Mouse (Mus musculus) liver, embryonic 13.5 days (tissue): ENCODE results near the gene Abcg5. TPM values are rescaled to one million over a fixed set of nuclear protein-coding genes. Genes with fewer than 3 reads are reported as not detected.

Experiments
- ATAC-seq: fragments of 200-750 bp; cut with Nextera tagmentation; 2 replicates; pipeline ENCODE4 v1.8.0; 2017; ENCODE audit warnings: low read depth, mild to moderate bottlenecking, moderate number of reproducible peaks, moderate library complexity
- DNase-seq: peaks from one replicate; pipeline ENCODE4 v3.0.0; 2022
- H3K27ac ChIP-seq: fragments of 300-500 bp; sonication (generic); 2 replicates; pipeline ENCODE4 v1.5.1; 2015; ENCODE audit warnings: moderate library complexity, mild to moderate bottlenecking, inconsistent platforms
- H3K27me3 ChIP-seq: fragments of 300-500 bp; sonication (generic); 2 replicates; pipeline ENCODE4 v1.6.1; 2015; ENCODE audit warnings: mild to moderate bottlenecking, inconsistent platforms
- H3K36me3 ChIP-seq: fragments of 300-500 bp; sonication (generic); 2 replicates; pipeline ENCODE4 v1.6.1; 2015; ENCODE audit warnings: mild to moderate bottlenecking, inconsistent platforms
- H3K4me1 ChIP-seq: fragments of 300-500 bp; sonication (generic); replicated peaks from 2 replicates; pipeline ENCODE4 v1.6.1; 2015; ENCODE audit warnings: inconsistent platforms
- H3K4me2 ChIP-seq: fragments of 300-500 bp; sonication (generic); 2 replicates; pipeline ENCODE4 v1.6.1; 2015; ENCODE audit warnings: inconsistent platforms, mild to moderate bottlenecking, moderate library complexity
- H3K4me3 ChIP-seq: fragments of 300-500 bp; sonication (generic); replicated peaks from 2 replicates; pipeline ENCODE4 v1.5.1; 2015; ENCODE audit warnings: mild to moderate bottlenecking, inconsistent platforms
- H3K9ac ChIP-seq: fragments of 300-500 bp; sonication (generic); 2 replicates; pipeline ENCODE4 v1.6.1; 2015; ENCODE audit warnings: mild to moderate bottlenecking, inconsistent platforms
- H3K9me3 ChIP-seq: fragments of 300-500 bp; sonication (generic); replicated peaks from 2 replicates; pipeline ENCODE4 v1.6.1; 2016; ENCODE audit warnings: inconsistent platforms
- WGBS: fragments of 180-500 bp; shearing (Covaris S2); methylation state at CpG from one replicate; pipeline ENCODE4 v1.1.7; 2015; ENCODE audit not compliant: insufficient replicate concordance; 5-methylcytosine and 5-hydroxymethylcytosine counted together
- polyA plus RNA-seq: library from polyadenylated mRNA; unstranded; fragments of >200 nt; fragmentation: Nextera tagmentation; extraction: Ambion mirVana; gene quantifications from 2 replicates; pipeline ENCODE4 v1.2.1, GENCODE M21; 2015

Abcg5 gene
- polyA plus RNA-seq, 1 experiment from 2014 or later = 0.23 TPM

DNA sequence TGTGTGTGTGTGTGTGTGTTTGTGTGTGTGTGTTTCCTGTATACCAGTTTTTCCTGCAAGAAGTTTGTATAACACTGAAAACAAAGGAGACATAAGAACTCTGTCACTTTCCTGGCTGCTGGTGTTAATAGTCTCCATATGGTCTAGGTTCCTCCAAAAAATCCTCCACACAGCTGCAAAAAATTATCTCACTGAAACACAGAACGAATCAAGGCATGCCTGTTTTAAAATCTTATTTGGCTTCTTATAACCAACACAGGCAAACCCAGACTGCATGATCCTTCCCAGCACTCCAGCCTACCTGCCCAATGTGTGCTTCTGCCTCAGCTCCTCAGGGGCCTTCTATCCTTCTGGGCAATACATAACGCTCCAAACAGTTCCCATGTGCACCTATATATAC, 59.9 kb downstream of the Abcg5 start:
- Histone ChIP-seq H3K27me3 (no peaks in the 10 kb centered on the region), H3K9me3 (no peaks in the 10 kb centered on the region), H3K4me2 (no peak overlapping the region), H3K9ac (no peak overlapping the region), H3K4me3 (no peak overlapping the region), H3K27ac (no peak overlapping the region), H3K36me3 (no peaks in the 10 kb centered on the region), H3K4me1 (peaks cover 9% of the 10 kb centered on the region; the same call in 1 of the 2 replicates)
- DNase-seq (no peak), ATAC-seq (no peak)
- WGBS = 37% methylated on average over 2 of the region's 2 CpGs

DNA sequence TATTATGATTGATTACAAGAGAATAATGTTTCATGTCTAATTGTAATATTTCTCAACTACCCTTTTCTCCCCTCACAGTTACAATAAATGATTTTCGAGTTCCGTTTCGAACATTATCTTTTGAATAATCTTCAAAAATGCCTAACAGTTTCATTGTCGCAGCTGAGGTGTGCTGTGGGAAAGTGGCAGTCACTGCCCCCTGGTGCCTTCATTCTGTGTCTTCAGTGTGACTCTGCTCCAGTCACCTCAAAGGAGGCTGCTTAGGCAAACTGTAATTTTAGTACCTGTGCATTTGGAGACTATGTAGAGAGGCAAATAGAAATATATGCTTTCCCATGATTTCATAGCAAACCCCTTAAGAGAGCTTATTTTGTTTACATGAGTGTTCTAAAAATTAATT, 60.8 kb downstream of the Abcg5 start:
- ATAC-seq (no peak), DNase-seq (no peak)
- no peaks in the 10 kb centered on the region for H3K27me3 ChIP-seq
- peaks cover 9% of the 10 kb centered on the region; the same call in 1 of the 2 replicates for H3K4me1 ChIP-seq
- 65% methylated on average over 4 of the region's 4 CpGs for WGBS
- H3K4me2 ChIP-seq = no peak overlapping the region
- no peak overlapping the region for H3K27ac ChIP-seq
- no peak overlapping the region for H3K4me3 ChIP-seq
- H3K9ac ChIP-seq = no peak overlapping the region
- H3K36me3 ChIP-seq = no peaks in the 10 kb centered on the region
- H3K9me3 ChIP-seq = no peaks in the 10 kb centered on the region

DNA sequence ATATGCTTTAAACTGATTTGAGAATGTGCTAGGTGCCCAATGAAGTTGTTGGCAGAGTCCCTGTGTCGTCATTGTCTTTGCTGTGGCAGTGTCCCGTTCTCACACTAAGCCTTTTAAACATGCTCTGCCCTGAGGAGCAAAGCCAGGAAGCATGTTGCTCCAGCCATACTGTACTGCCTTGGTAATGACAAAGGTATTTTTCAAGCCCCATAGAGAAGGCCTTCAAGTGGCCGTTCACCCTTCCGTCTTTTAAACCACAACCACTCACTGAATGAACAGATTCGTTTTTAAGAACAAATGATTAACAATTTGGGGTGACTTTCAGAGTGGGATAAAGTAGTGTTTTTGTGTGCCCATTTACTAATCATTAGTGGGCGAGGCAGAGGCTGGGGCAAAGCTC, 61.6 kb downstream of the Abcg5 start:
- H3K27ac ChIP-seq = no peak overlapping the region
- DNase-seq = no peak
- no peaks in the 10 kb centered on the region for H3K27me3 ChIP-seq
- H3K9ac ChIP-seq = no peak overlapping the region
- no peak overlapping the region for H3K4me3 ChIP-seq
- no peak for ATAC-seq
- no peaks in the 10 kb centered on the region for H3K9me3 ChIP-seq
- 65% methylated on average over 6 of the region's 6 CpGs for WGBS
- H3K36me3 ChIP-seq = no peaks in the 10 kb centered on the region
- H3K4me2 ChIP-seq = no peak overlapping the region
- peaks cover 2% of the 10 kb centered on the region; the same call in 1 of the 2 replicates for H3K4me1 ChIP-seq

DNA sequence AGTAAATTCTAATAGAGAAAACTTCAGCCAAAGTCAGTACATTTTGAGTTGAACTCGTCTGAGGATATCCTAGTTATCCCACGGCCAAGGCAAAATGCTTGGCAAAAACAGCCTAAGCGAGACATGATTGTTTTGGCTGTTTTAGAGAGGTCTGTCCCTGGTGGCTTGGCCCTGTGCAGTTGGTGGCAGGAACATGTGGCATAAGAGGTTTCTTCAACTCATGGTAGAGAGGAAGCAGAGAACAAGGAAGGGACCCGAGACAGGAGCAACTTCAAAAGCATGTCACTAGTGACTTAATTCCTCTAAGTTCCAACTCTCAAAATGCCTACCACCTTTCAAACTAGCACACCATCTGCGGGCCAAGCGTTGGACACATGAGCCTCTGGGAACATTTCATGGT, 62.2 kb downstream of the Abcg5 start:
- Histone ChIP-seq H3K9ac (no peak overlapping the region), H3K27me3 (no peaks in the 10 kb centered on the region), H3K4me2 (no peak overlapping the region), H3K9me3 (no peaks in the 10 kb centered on the region), H3K27ac (no peak overlapping the region), H3K36me3 (no peaks in the 10 kb centered on the region), H3K4me1 (no peaks in the 10 kb centered on the region), H3K4me3 (no peak overlapping the region)
- WGBS = 60% methylated on average over 6 of the region's 6 CpGs
- DNase-seq = no peak
- no peak for ATAC-seq

DNA sequence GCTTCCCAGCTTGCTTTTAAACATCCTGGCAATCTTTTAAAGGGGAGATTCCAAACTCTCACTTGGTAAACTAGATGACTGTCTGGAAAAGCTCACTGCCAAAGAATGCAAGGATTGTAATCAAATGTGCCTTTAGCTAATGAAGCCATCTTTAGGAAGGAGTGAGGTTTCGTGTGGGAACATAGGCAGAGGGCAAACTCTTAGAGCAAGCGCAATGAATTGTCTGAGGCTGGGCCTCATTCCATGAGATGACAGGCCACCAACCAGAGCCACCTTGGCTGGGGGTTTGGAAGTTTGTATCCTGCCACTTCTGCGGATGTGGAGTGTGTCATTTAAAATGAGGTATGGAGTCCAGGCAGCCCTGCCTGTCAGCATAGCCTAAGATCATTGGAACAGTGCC, 62.7 kb downstream of the Abcg5 start:
- no peak overlapping the region for H3K27ac ChIP-seq

DNA sequence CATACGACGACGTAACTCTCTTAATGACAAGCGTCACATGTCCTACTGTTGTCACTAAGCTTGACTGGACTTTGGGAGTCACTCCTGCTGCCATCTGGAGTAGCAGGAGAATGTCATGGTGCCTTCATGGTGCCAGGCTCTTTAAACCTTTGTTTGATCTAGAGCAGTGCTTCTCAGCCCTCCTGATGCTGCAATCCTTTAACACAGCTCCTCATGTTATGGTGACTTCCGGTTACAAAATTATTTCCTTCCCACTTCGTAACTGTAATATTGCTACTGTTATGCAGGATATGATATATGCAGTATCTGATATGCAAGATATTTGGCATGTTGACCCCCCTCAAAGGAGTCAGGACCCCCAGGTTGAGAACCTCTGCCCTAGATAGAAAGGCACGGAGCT, 63.7 kb downstream of the Abcg5 start:
- Histone ChIP-seq H3K27ac (no peak overlapping the region), H3K4me2 (no peak overlapping the region), H3K27me3 (no peaks in the 10 kb centered on the region), H3K9me3 (peaks cover under 1% of the 10 kb centered on the region), H3K9ac (no peak overlapping the region), H3K4me3 (no peak overlapping the region), H3K36me3 (no peaks in the 10 kb centered on the region), H3K4me1 (no peaks in the 10 kb centered on the region)
- DNase-seq (no peak), ATAC-seq (no peak)
- WGBS = 82% methylated on average over 7 of the region's 7 CpGs

More for the DNA sequence above, 62.7 kb downstream of the Abcg5 start:
- Histone ChIP-seq H3K4me3 (no peak overlapping the region), H3K9me3 (no peaks in the 10 kb centered on the region), H3K27me3 (no peaks in the 10 kb centered on the region), H3K4me2 (no peak overlapping the region), H3K4me1 (no peaks in the 10 kb centered on the region), H3K9ac (no peak overlapping the region), H3K36me3 (no peaks in the 10 kb centered on the region)
- 65% methylated on average over 3 of the region's 3 CpGs for WGBS
- DNase-seq (no peak), ATAC-seq (no peak)

DNA sequence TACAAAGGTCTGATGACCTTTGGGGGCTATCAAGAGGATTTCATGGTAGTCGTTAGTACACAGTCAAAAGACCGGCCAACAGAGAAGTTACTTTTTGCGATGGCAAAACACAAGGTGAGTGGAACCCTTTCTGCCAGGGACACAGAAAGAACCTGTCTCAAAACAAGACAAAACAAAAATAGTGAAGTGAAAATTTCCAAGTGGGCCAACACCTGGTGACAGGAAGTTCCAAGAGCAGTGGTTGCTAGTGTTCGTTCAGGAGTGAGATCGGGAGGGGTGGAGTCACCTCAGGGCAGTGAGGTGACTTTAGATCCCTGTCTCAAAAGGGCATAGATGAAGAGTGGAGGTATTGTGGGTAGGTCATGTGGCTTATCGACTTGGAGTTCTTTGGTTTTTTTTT, 64.9 kb downstream of the Abcg5 start:
- Histone ChIP-seq H3K27ac (no peak overlapping the region), H3K36me3 (peaks cover 3% of the 10 kb centered on the region; the same call in 1 of the 2 replicates), H3K9me3 (peaks cover 10% of the 10 kb centered on the region), H3K4me1 (no peaks in the 10 kb centered on the region), H3K27me3 (no peaks in the 10 kb centered on the region), H3K9ac (no peak overlapping the region), H3K4me2 (no peak overlapping the region), H3K4me3 (no peak overlapping the region)
- no peak for ATAC-seq
- DNase-seq = no peak
- WGBS = 73% methylated on average over 6 of the region's 6 CpGs

DNA sequence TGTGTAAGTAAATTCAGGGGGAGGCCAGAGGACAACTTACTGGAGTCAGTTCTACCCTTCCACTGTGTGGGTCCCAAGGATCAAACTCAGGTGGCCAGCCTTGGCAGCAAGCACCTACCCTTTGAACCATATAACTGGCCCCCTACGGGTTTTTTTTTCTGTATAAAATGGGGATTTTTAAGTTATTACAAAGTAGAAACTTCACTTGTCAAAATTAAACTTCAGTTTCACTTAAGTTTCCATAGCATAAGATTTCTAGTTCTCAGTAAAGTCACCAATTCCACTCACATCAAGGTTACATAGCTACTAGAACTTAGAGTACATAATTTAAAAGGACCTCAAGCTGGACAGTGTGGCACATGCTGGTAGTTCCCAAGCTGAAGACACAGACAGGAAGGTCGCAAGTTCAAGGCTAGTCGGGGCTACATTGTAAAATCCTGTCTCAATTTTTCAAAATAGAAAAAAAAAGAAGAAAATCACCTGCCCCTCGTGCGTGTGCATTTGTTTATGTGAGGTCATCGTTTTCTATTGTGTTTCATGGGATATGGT, 66.2 kb downstream of the Abcg5 start:
- H3K27me3 ChIP-seq = no peaks in the 10 kb centered on the region
- H3K27ac ChIP-seq = no peak overlapping the region
- WGBS = 64% methylated on average over 6 of the region's 6 CpGs
- no peak overlapping the region for H3K4me3 ChIP-seq
- H3K9ac ChIP-seq = no peak overlapping the region
- H3K36me3 ChIP-seq = peaks cover 3% of the 10 kb centered on the region; the same call in 1 of the 2 replicates
- H3K4me2 ChIP-seq = no peak overlapping the region
- ATAC-seq (no peak), DNase-seq (no peak)
- H3K4me1 ChIP-seq = no peaks in the 10 kb centered on the region
- H3K9me3 ChIP-seq = peaks cover 10% of the 10 kb centered on the region

DNA sequence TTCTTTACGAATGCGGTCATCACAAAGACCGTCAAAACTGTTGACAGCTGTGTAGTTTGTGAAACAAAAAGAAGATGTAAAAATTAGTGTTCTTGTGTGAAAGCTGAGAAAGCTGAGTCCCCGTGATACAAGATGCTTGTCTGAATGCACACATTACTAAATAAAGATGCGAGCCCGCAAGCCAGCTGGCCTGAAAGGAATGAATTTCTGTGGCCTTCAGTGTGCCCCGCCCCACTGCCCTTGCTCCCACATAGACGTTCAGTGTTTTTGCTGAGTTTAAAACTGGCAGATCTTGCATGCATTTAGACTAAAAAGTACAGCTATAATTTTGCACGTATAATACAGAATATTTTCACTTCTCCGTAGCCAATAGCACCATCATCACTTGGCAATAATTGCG, 67.0 kb downstream of the Abcg5 start:
- peaks cover 3% of the 10 kb centered on the region; the same call in 1 of the 2 replicates for H3K36me3 ChIP-seq
- no peak overlapping the region for H3K27ac ChIP-seq
- no peaks in the 10 kb centered on the region for H3K27me3 ChIP-seq
- no peak overlapping the region for H3K4me3 ChIP-seq
- 78% methylated on average over 11 of the region's 11 CpGs for WGBS
- DNase-seq (no peak), ATAC-seq (no peak)
- H3K9me3 ChIP-seq = peaks cover 10% of the 10 kb centered on the region
- no peak overlapping the region for H3K4me2 ChIP-seq
- H3K9ac ChIP-seq = no peak overlapping the region
- no peaks in the 10 kb centered on the region for H3K4me1 ChIP-seq

DNA sequence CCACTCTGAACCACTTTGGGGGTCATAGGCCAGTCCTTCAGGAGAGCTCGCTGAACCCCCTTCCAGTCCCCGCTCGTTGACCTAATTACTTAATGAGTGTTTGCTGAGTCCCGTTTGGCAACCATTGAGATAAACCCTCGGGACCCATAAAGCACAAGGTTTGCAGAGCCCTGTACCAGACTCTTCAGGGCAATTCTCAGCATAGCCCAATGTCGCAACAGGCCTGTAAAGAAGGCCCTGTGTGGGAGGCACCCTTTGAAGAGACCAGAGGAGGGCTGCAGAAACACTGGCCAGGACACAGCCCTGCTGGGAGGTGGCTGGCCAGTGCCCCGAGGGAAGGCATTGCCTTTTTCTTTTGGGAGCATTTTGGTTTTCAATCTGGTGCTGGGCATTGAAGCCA, 70.8 kb downstream of the Abcg5 start:
- DNase-seq (no peak), ATAC-seq (no peak)
- WGBS = 51% methylated on average over 7 of the region's 7 CpGs

DNA sequence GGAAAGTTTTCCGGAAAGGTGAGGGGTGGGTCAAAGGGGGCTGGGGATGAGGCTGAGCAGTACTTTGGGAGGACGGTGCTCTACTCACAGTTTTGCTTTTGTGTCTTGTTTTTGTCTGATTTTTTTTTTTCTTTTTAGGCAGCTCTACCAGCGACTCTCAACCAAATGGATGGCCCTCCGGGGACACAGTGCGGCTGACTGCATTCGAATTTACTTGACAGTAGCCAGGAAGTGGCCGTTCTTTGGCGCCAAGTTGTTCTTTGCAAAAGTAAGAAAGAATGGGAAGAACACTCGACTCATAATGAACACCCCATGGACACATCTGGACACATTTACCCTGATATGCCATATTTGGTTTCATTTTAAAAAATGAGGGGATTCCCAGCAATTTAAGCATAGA, 71.3 kb downstream of the Abcg5 start:
- H3K27me3 ChIP-seq = no peaks in the 10 kb centered on the region
- H3K27ac ChIP-seq = no peak overlapping the region
- peaks cover 10% of the 10 kb centered on the region for H3K9me3 ChIP-seq
- 72% methylated on average over 9 of the region's 9 CpGs for WGBS
- H3K36me3 ChIP-seq = peaks cover 3% of the 10 kb centered on the region; the same call in 1 of the 2 replicates
- DNase-seq (no peak), ATAC-seq (no peak)
- no peak overlapping the region for H3K9ac ChIP-seq
- H3K4me2 ChIP-seq = no peak overlapping the region
- no peak overlapping the region for H3K4me3 ChIP-seq
- H3K4me1 ChIP-seq = no peaks in the 10 kb centered on the region

More for the DNA sequence above, 70.8 kb downstream of the Abcg5 start:
- H3K4me3 ChIP-seq = no peak overlapping the region
- H3K27ac ChIP-seq = no peak overlapping the region
- no peaks in the 10 kb centered on the region for H3K27me3 ChIP-seq
- no peaks in the 10 kb centered on the region for H3K4me1 ChIP-seq
- no peak overlapping the region for H3K4me2 ChIP-seq
- peaks cover 10% of the 10 kb centered on the region for H3K9me3 ChIP-seq
- H3K9ac ChIP-seq = no peak overlapping the region
- peaks cover 3% of the 10 kb centered on the region; the same call in 1 of the 2 replicates for H3K36me3 ChIP-seq

DNA sequence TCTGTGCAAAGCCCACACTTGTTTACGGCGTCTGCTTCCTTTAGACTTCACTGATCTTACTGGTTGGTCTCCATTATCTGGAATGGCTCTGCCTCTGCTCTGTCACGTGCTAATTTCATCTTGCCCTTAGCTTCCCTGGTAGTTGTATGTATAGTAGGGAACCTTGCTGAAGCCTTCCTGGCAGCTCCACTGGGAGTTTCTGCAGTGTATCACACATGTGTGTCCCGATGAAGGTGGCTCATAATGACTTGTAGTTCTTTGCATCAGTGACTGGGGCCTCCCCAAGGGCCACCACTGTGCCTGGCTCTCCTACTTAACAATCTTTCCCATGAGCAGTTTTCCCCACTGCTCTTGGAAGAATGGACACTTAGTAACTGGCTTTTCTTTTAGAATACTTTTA, 74.2 kb downstream of the Abcg5 start:
- Histone ChIP-seq H3K4me1 (no peaks in the 10 kb centered on the region), H3K36me3 (peaks cover 3% of the 10 kb centered on the region; the same call in 1 of the 2 replicates), H3K27ac (no peak overlapping the region), H3K4me2 (no peak overlapping the region), H3K9me3 (peaks cover 4% of the 10 kb centered on the region), H3K27me3 (no peaks in the 10 kb centered on the region), H3K4me3 (no peak overlapping the region), H3K9ac (no peak overlapping the region)
- ATAC-seq = no peak
- WGBS = 60% methylated on average over 4 of the region's 4 CpGs
- no peak for DNase-seq
